Mouse (Mus musculus): ENCODE results near the gene Fras1. TPM values are rescaled to one million over a fixed set of nuclear protein-coding genes. Genes with fewer than 3 reads are reported as not detected.

The Fras1 gene
- polyA plus RNA-seq, 1 experiment from 2014 or later, result 10.8 TPM

DNA sequence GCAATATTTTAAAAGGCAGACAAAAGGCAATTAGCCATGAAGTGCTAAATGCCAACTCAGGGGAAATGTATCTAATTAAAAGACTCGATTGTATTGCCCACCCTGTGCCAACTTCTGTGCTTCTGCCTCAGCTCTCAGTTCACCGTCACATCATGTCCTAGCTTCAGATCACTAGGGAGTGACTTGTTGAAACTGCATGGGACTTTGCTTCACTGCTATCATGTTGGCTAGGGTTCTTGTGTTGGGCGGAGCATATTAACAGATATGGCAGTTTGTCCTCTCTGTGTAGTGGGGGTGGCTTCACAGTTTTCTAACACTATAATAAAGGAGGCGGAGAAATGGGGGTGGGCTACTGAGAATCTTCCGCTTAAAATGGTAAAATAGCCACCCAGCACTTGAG is 172.2 kb downstream of the Fras1 start:
- Histone ChIP-seq H3K9me3 (no peaks in the 10 kb centered on the region), H3K9ac (no peak overlapping the region), H3K27ac (no peak overlapping the region), H3K4me2 (no peak overlapping the region), H3K36me3 (replicated peaks) (no peaks in the 10 kb centered on the region), H3K4me1 (no peaks in the 10 kb centered on the region), H3K4me3 (replicated peaks) (no peak overlapping the region), H3K27me3 (no peaks in the 10 kb centered on the region)
- ATAC-seq (ENCODE audit: low FRiP score), result no peak
- WGBS, result 92% methylated on average over 5 of the region's 5 CpGs

DNA sequence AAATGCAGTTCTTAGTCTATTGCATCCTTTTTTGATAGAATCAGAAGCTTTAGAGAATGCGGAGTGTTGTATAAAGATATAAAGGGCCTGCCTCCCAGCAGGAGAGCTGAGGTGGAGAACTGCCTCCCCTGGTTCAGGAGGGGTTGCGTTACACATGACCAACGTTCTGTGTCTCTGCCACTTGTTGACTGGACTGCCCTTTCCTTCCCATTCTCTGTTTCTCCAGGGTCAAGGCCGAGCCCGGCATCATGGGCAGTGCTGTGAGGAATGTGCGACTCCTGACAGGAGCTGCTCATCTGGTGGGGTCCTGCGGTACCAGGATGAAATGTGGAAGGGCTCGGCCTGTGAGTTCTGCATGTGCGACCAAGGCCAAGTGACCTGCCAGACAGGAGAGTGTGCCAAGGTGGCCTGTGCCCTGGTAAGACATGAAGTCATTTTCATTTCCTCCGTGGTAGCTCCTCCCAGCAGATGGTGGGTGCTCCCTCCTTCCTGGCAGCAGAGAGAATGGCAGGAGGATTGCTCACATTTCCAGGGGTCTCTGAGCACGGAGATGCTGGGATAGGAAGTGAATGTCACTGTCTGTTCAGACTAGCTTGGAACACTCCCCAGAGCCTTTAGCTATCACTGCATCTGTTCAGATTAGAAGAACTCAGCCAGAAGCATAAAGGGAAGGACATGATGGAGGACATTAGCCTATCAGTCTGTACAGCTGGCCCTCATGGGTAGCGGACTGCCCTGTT is 181.4 kb downstream of the Fras1 start:
- Histone ChIP-seq H3K4me3 (replicated peaks) (no peak overlapping the region), H3K9me3 (no peaks in the 10 kb centered on the region), H3K4me2 (no peak overlapping the region), H3K4me1 (peaks cover 7% of the 10 kb centered on the region; the same call in 1 of the 2 replicates), H3K9ac (no peak overlapping the region), H3K27me3 (no peaks in the 10 kb centered on the region), H3K27ac (no peak overlapping the region), H3K36me3 (replicated peaks) (peaks cover 5% of the 10 kb centered on the region; the same call in 1 of the 2 replicates)
- ATAC-seq (ENCODE audit: low FRiP score), result no peak
- 89% methylated on average over 12 of the region's 12 CpGs for WGBS

DNA sequence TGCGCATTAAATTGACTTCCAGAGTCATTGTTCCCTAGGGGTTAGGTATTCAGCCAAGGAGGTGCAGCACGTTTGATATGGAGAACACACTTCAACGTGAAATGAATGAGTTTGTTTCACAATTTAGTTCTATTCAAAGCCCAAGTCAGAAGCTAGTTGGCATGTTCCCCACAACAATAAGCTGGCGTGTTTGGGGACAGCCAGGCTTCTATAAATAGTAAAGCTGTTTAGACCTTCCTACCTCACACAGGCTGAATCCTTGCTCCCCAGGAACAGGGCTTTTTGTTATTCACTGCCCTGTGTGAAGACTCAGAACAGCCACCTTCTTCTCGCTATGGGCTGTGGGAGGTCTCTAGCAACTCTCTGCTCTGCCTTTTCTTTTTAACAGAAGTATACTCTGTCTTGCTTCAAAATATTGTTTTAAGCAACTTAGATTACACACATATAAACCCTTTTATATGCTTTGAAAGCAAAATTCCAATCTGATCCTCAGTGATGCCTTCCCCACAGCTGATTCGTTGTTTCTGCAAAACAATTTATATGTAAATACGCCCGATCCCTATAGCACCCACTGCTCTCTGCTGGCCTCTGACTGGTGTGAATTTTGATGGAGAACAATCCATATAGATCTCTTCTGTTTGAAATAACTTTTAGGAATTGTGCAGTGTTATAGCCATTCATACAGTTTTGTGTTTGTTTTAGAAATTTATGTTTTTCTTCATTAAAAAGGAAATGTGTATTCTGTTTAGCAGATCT is 184.5 kb downstream of the Fras1 start:
- Histone ChIP-seq H3K36me3 (replicated peaks) (peaks cover 5% of the 10 kb centered on the region; the same call in 1 of the 2 replicates), H3K9me3 (no peaks in the 10 kb centered on the region), H3K4me1 (peaks cover 7% of the 10 kb centered on the region; the same call in 1 of the 2 replicates), H3K4me2 (no peak overlapping the region), H3K27ac (no peak overlapping the region), H3K27me3 (no peaks in the 10 kb centered on the region), H3K9ac (no peak overlapping the region), H3K4me3 (replicated peaks) (no peak overlapping the region)
- WGBS, result 26% methylated on average over 8 of the region's 8 CpGs
- ATAC-seq (ENCODE audit: low FRiP score), result no peak

DNA sequence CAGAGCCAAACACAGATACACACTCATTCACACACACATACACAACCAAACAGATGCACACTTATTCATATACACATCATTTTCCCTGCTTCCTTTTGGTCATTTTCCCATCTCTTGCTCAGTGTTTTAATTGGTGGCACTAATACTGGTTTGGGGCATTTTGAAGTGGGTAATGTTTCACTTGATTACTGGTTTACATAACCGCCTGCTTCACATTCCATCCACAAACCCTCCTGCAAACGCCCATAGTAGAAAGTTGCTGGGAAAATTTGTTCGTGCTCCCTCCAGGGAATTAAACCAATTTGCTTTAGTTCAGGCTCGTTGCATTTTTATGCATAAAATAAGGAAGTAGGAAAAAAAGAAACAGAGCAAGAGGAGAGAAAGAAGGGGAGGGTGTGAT is 200.8 kb downstream of the Fras1 start:
- WGBS, result 72% methylated on average over 4 of the region's 4 CpGs

DNA sequence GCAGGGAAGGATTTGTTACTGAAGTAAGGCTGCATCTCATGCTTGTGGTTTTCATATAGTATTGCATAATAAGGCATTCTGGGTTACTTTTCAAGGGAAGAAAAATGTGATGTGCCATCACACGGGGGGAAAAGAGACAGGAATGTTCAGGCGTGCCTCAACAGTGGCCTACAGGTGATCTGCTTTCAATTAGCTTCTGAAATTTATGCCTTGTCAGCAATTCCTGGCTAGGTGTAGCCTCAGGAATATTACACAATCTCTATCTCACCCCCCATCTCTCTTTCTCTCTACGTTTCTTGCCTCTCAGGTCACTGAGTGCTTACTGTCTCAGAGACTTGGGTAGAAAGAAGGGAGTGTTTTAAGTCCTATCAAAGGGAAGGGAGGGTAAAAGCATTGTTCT is 204.9 kb downstream of the Fras1 start:
- H3K27me3 ChIP-seq, result no peaks in the 10 kb centered on the region
- WGBS, result 76% methylated on average over 3 of the region's 3 CpGs
- H3K27ac ChIP-seq, result no peak overlapping the region
- no peak for ATAC-seq (ENCODE audit: low FRiP score)
- no peaks in the 10 kb centered on the region for H3K9me3 ChIP-seq
- no peak overlapping the region for H3K9ac ChIP-seq
- no peaks in the 10 kb centered on the region for H3K36me3 ChIP-seq (replicated peaks)
- no peaks in the 10 kb centered on the region for H3K4me1 ChIP-seq
- H3K4me2 ChIP-seq, result no peak overlapping the region
- H3K4me3 ChIP-seq (replicated peaks), result no peak overlapping the region

More for the DNA sequence above, 200.8 kb downstream of the Fras1 start:
- no peak overlapping the region for H3K27ac ChIP-seq
- no peak overlapping the region for H3K4me2 ChIP-seq
- no peaks in the 10 kb centered on the region for H3K36me3 ChIP-seq (replicated peaks)
- no peak overlapping the region for H3K9ac ChIP-seq
- H3K4me1 ChIP-seq, result no peaks in the 10 kb centered on the region
- no peaks in the 10 kb centered on the region for H3K27me3 ChIP-seq
- no peak overlapping the region for H3K4me3 ChIP-seq (replicated peaks)
- H3K9me3 ChIP-seq, result no peaks in the 10 kb centered on the region
- ATAC-seq (ENCODE audit: low FRiP score), result no peak

DNA sequence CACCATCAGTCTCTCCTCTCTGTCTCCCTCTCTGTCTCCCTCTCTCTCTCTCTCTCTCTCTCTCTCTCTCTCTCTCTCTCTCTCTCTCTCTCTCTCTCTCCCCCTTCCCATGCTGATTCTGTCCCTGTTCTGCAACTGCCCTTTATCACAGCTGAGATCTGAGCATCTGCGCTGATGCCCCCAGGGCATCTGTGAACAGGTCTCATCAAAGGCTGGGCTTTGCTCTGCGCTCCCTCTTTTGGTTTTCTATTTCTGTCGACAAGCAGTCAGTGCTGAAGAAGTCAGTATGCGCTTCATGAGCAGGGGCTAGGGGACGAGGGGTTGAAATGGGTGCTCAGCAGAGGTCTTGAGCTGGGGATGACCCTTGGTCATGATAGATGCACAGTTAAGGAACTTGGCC is 206.2 kb downstream of the Fras1 start:
- 74% methylated on average over 5 of the region's 5 CpGs for WGBS
- no peak overlapping the region for H3K27ac ChIP-seq
- H3K4me1 ChIP-seq, result no peaks in the 10 kb centered on the region
- no peaks in the 10 kb centered on the region for H3K27me3 ChIP-seq
- no peak overlapping the region for H3K9ac ChIP-seq
- ATAC-seq (ENCODE audit: low FRiP score), result no peak
- H3K9me3 ChIP-seq, result no peaks in the 10 kb centered on the region
- no peak overlapping the region for H3K4me2 ChIP-seq
- H3K4me3 ChIP-seq (replicated peaks), result no peak overlapping the region
- H3K36me3 ChIP-seq (replicated peaks), result no peaks in the 10 kb centered on the region

DNA sequence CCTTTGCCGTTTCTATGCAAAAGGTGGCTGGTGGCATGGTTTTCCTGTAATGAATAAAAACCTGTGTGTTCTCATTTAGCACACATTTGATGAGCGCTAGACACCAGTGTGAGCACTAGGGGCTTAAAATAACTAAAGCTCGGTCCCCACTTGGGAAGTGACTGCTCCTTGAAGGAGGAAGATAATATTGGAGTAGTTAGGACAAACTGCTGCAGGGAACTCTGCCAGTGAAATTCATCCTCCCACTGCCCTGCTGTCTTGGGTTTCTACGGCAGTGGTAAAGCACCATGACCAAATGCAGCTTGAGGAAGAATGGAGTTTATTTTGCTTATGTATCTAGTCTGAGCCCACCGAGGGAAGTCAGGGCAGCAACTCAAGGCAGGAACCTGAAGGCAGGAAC is 211.0 kb downstream of the Fras1 start:
- H3K4me2 ChIP-seq, result no peak overlapping the region
- no peaks in the 10 kb centered on the region for H3K9me3 ChIP-seq
- H3K27me3 ChIP-seq, result no peaks in the 10 kb centered on the region
- H3K4me1 ChIP-seq, result no peaks in the 10 kb centered on the region
- 89% methylated on average over 5 of the region's 5 CpGs for WGBS
- H3K9ac ChIP-seq, result no peak overlapping the region
- no peaks in the 10 kb centered on the region for H3K36me3 ChIP-seq (replicated peaks)
- H3K27ac ChIP-seq, result no peak overlapping the region
- H3K4me3 ChIP-seq (replicated peaks), result no peak overlapping the region
- ATAC-seq (ENCODE audit: low FRiP score), result no peak

DNA sequence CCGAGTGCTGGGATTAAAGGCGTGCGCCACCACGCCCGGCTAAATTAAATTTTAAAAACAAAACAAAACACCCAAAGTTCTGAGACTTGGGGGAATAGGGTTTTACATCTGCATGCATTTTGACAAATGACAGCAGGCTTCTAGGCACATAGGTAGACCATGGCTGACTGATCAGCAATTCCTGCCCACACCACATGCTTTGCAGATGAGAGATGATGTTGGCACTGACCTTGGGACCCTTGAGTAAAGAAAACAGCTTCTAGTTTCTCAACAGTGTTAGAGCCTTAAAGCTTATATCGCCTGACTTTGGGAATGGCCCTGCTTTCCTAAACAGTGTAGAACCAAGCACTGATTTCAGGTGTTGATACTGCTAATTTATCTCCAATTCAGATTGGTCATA is 216.9 kb downstream of the Fras1 start:
- ATAC-seq (ENCODE audit: low FRiP score), result no peak
- Histone ChIP-seq H3K4me3 (replicated peaks) (no peak overlapping the region), H3K4me1 (no peaks in the 10 kb centered on the region), H3K27me3 (no peaks in the 10 kb centered on the region), H3K36me3 (replicated peaks) (no peaks in the 10 kb centered on the region), H3K9ac (no peak overlapping the region), H3K9me3 (no peaks in the 10 kb centered on the region), H3K27ac (no peak overlapping the region), H3K4me2 (no peak overlapping the region)
- 96% methylated on average over 6 of the region's 6 CpGs for WGBS

DNA sequence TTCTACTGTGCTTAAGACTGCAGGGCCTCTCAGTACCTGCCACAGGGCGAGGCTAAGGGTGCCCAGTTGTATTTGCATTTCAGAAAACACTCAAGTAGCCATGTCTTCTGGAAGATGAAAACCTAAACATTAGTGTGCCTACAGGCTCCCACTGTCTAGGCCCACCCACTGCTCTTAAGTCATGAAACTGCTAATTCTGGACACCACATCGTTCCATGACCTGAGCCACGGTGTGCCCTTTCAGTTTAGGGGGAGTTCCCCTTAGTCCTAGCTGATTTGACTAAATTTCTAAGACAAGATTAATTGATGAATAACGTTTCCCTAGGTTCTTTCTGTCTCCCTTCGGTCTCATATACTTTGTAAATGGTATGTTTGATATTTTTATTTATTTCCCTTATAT is 222.0 kb downstream of the Fras1 start:
- Histone ChIP-seq H3K27ac (no peak overlapping the region), H3K36me3 (replicated peaks) (no peaks in the 10 kb centered on the region), H3K27me3 (no peaks in the 10 kb centered on the region), H3K9me3 (no peaks in the 10 kb centered on the region), H3K4me2 (no peak overlapping the region), H3K9ac (no peak overlapping the region), H3K4me1 (no peaks in the 10 kb centered on the region), H3K4me3 (replicated peaks) (no peak overlapping the region)
- ATAC-seq (ENCODE audit: low FRiP score), result no peak
- 91% methylated on average over 5 of the region's 5 CpGs for WGBS

- Histone ChIP-seq H3K4me2 (no peak overlapping the region), H3K27ac (no peak overlapping the region), H3K9ac (no peak overlapping the region), H3K36me3 (replicated peaks) (no peaks in the 10 kb centered on the region), H3K4me3 (replicated peaks) (no peak overlapping the region), H3K9me3 (no peaks in the 10 kb centered on the region), H3K4me1 (no peaks in the 10 kb centered on the region), H3K27me3 (no peaks in the 10 kb centered on the region)
- no peak for ATAC-seq (ENCODE audit: low FRiP score)
- 49% methylated on average over 7 of the region's 7 CpGs for WGBS
These were observed 230.4 kb downstream of the Fras1 start for GRCm38 (mm10) chr5:96603974-96604769.

- H3K9me3 ChIP-seq, result no peaks in the 10 kb centered on the region
- H3K4me2 ChIP-seq, result no peak overlapping the region
- no peak overlapping the region for H3K9ac ChIP-seq
- 91% methylated on average over 5 of the region's 5 CpGs for WGBS
- no peak overlapping the region for H3K4me3 ChIP-seq (replicated peaks)
- no peak for ATAC-seq (ENCODE audit: low FRiP score)
- no peaks in the 10 kb centered on the region for H3K36me3 ChIP-seq (replicated peaks)
- H3K27ac ChIP-seq, result no peak overlapping the region
- no peaks in the 10 kb centered on the region for H3K4me1 ChIP-seq
- H3K27me3 ChIP-seq, result no peaks in the 10 kb centered on the region
These were observed 234.3 kb downstream of the Fras1 start for GRCm38 (mm10) chr5:96608036-96608435.

DNA sequence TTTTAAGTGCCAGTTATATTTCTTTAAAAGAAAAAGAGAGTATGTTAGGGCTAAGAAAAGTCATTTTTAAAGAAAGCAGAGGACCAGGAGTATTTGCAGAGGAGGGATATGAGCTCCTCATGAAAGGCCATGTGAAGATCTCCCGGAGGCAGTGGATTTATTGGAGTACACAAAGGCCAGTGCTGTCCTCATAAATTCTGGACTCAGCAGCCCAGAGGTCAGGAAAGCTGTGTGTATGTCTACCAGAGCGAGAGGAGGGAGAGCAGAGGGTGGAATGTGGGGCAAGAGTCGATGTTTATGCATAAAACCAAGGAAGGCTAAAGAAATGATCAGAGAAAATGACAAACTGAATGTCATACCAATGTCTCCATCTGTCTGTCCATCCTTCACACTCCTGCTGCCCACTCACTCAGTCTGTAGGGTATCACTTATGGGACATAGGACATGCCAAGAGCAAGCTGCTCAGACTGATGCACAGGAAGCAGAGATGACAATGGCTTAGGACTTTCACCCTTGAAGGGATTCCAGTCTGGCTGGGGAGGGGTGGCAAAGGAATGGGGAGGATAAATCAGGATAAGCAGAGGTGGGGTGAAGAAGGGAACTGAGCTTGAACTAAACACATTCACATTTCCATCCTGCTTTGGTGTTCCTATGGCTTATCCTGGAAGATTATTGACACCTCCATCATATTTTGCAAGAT is 235.0 kb downstream of the Fras1 start:
- Histone ChIP-seq H3K4me3 (replicated peaks) (no peak overlapping the region), H3K9ac (no peak overlapping the region), H3K27ac (no peak overlapping the region), H3K27me3 (no peaks in the 10 kb centered on the region), H3K9me3 (no peaks in the 10 kb centered on the region), H3K4me1 (no peaks in the 10 kb centered on the region), H3K4me2 (no peak overlapping the region), H3K36me3 (replicated peaks) (no peaks in the 10 kb centered on the region)
- 85% methylated on average over 3 of the region's 3 CpGs for WGBS
- ATAC-seq (ENCODE audit: low FRiP score), result no peak

Measured in forebrain, embryonic 12.5 days (tissue).